Mouse (Mus musculus): ENCODE measurements around the gene Rap2a. TPM values are rescaled to one million over a fixed set of nuclear protein-coding genes. Genes with fewer than 3 reads are reported as not detected.
A peak's percentile ranks its signal among the peaks of the same experiment; 100 is the strongest.

The Rap2a gene
- total and polyA plus RNA-seq, 2 experiments from 2014 or later: 8.3 to 15.2 TPM

- 92% methylated on average over 4 of the region's 4 CpGs for WGBS
- H3K4me3 ChIP-seq (ENCODE audit: low read depth, low read length): no peak overlapping the region
Measured at GRCm38 (mm10) chr14:120480927-120481326, 2.7 kb downstream of the Rap2a start.

GRCm38 (mm10) chr14:120484561-120484960 lies 6.3 kb downstream of the Rap2a start:
- no peak overlapping the region for H3K4me2 ChIP-seq (ENCODE audit: low read depth, low read length)
- no peak for DNase-seq (ENCODE audit: low spot score)
- 87% methylated on average over 5 of the region's 5 CpGs for WGBS
- no peaks in the 10 kb centered on the region for H3K36me3 ChIP-seq (replicated peaks; ENCODE audit: control insufficient read depth, insufficient read depth, low read length)
- H3K9ac ChIP-seq (replicated peaks; ENCODE audit: low read depth, low read length): no peak overlapping the region
- no peak for ATAC-seq (ENCODE audit: insufficient read depth, low read depth)
- H3K27me3 ChIP-seq (ENCODE audit: control insufficient read depth, insufficient read depth, low read length): no peaks in the 10 kb centered on the region
- no peak for TF ChIP-seq CTCF (IDR thresholded peaks at IDR 0.05; ENCODE audit: low read depth)
- no peak for TF ChIP-seq EP300 (IDR thresholded peaks at IDR 0.05; ENCODE audit: low read depth)
- no peak overlapping the region for H3K27ac ChIP-seq (ENCODE audit: low read depth)
- H3K4me3 ChIP-seq (ENCODE audit: low read depth, low read length): no peak overlapping the region
- peaks cover 5% of the 10 kb centered on the region; the same call in 1 of the 2 replicates for H3K4me1 ChIP-seq (ENCODE audit: control insufficient read depth, insufficient read depth)
- no peaks in the 10 kb centered on the region for H3K9me3 ChIP-seq (replicated peaks; ENCODE audit: control insufficient read depth, low read length)

More at GRCm38 (mm10) chr14:120480927-120481326, 2.7 kb downstream of the Rap2a start:
- TF ChIP-seq EP300 (IDR thresholded peaks at IDR 0.05; ENCODE audit: low read depth): no peak
- no peak for TF ChIP-seq CTCF (IDR thresholded peaks at IDR 0.05; ENCODE audit: low read depth)
- Histone ChIP-seq H3K27ac (ENCODE audit: low read depth) (no peak overlapping the region), H3K4me2 (ENCODE audit: low read depth, low read length) (no peak overlapping the region), H3K27me3 (ENCODE audit: control insufficient read depth, insufficient read depth, low read length) (no peaks in the 10 kb centered on the region), H3K36me3 (replicated peaks; ENCODE audit: control insufficient read depth, insufficient read depth, low read length) (no peaks in the 10 kb centered on the region), H3K9ac (replicated peaks; ENCODE audit: low read depth, low read length) (no peak overlapping the region), H3K4me1 (ENCODE audit: control insufficient read depth, insufficient read depth) (peaks cover 5% of the 10 kb centered on the region), H3K9me3 (replicated peaks; ENCODE audit: control insufficient read depth, low read length) (no peaks in the 10 kb centered on the region)
- no peak for ATAC-seq (ENCODE audit: insufficient read depth, low read depth)
- no peak for DNase-seq (ENCODE audit: low spot score)

GRCm38 (mm10) chr14:120496284-120496683 lies 18.0 kb downstream of the Rap2a start:
- Histone ChIP-seq H3K4me1 (ENCODE audit: control insufficient read depth, insufficient read depth) (peaks cover 17% of the 10 kb centered on the region; the same call in 1 of the 2 replicates), H3K27me3 (ENCODE audit: control insufficient read depth, insufficient read depth, low read length) (no peaks in the 10 kb centered on the region), H3K9me3 (replicated peaks; ENCODE audit: control insufficient read depth, low read length) (no peaks in the 10 kb centered on the region), H3K4me2 (ENCODE audit: low read depth, low read length) (no peak overlapping the region), H3K4me3 (ENCODE audit: low read depth, low read length) (no peak overlapping the region), H3K36me3 (replicated peaks; ENCODE audit: control insufficient read depth, insufficient read depth, low read length) (no peaks in the 10 kb centered on the region), H3K27ac (ENCODE audit: low read depth) (peak overlapping the region; percentile 43; the same call in 1 of the 2 replicates), H3K9ac (replicated peaks; ENCODE audit: low read depth, low read length) (no peak overlapping the region)
- WGBS: 18% methylated on average over 5 of the region's 5 CpGs
- DNase-seq (ENCODE audit: low spot score): peak; percentile 55
- no peak for ATAC-seq (ENCODE audit: insufficient read depth, low read depth)
- TF ChIP-seq CTCF (IDR thresholded peaks at IDR 0.05; ENCODE audit: low read depth): no peak
- no peak for TF ChIP-seq EP300 (IDR thresholded peaks at IDR 0.05; ENCODE audit: low read depth)

GRCm38 (mm10) chr14:120496827-120497226 lies 18.6 kb downstream of the Rap2a start:
- Histone ChIP-seq H3K36me3 (replicated peaks; ENCODE audit: control insufficient read depth, insufficient read depth, low read length) (no peaks in the 10 kb centered on the region), H3K4me1 (ENCODE audit: control insufficient read depth, insufficient read depth) (peaks cover 17% of the 10 kb centered on the region; the same call in 1 of the 2 replicates), H3K4me2 (ENCODE audit: low read depth, low read length) (no peak overlapping the region), H3K27me3 (ENCODE audit: control insufficient read depth, insufficient read depth, low read length) (no peaks in the 10 kb centered on the region), H3K27ac (ENCODE audit: low read depth) (no peak overlapping the region), H3K9ac (replicated peaks; ENCODE audit: low read depth, low read length) (no peak overlapping the region), H3K9me3 (replicated peaks; ENCODE audit: control insufficient read depth, low read length) (no peaks in the 10 kb centered on the region), H3K4me3 (ENCODE audit: low read depth, low read length) (no peak overlapping the region)
- no peak for TF ChIP-seq CTCF (IDR thresholded peaks at IDR 0.05; ENCODE audit: low read depth)
- no peak for TF ChIP-seq EP300 (IDR thresholded peaks at IDR 0.05; ENCODE audit: low read depth)
- DNase-seq (ENCODE audit: low spot score) (no peak), ATAC-seq (ENCODE audit: insufficient read depth, low read depth) (no peak)
- WGBS: 53% methylated on average over 5 of the region's 5 CpGs

GRCm38 (mm10) chr14:120499096-120499495 lies 20.9 kb downstream of the Rap2a start:
- no peak for DNase-seq (ENCODE audit: low spot score)
- Histone ChIP-seq H3K9ac (replicated peaks; ENCODE audit: low read depth, low read length) (no peak overlapping the region), H3K27me3 (ENCODE audit: control insufficient read depth, insufficient read depth, low read length) (no peaks in the 10 kb centered on the region), H3K9me3 (replicated peaks; ENCODE audit: control insufficient read depth, low read length) (no peaks in the 10 kb centered on the region), H3K4me2 (ENCODE audit: low read depth, low read length) (no peak overlapping the region), H3K36me3 (replicated peaks; ENCODE audit: control insufficient read depth, insufficient read depth, low read length) (peaks cover 8% of the 10 kb centered on the region), H3K4me3 (ENCODE audit: low read depth, low read length) (no peak overlapping the region), H3K4me1 (ENCODE audit: control insufficient read depth, insufficient read depth) (peaks cover 17% of the 10 kb centered on the region; the same call in 1 of the 2 replicates), H3K27ac (ENCODE audit: low read depth) (no peak overlapping the region)
- WGBS: 91% methylated on average over 10 of the region's 10 CpGs
- no peak for ATAC-seq (ENCODE audit: insufficient read depth, low read depth)
- TF ChIP-seq EP300 (IDR thresholded peaks at IDR 0.05; ENCODE audit: low read depth): no peak
- no peak for TF ChIP-seq CTCF (IDR thresholded peaks at IDR 0.05; ENCODE audit: low read depth)

GRCm38 (mm10) chr14:120499601-120500000 lies 21.4 kb downstream of the Rap2a start:
- H3K9ac ChIP-seq (replicated peaks; ENCODE audit: low read depth, low read length): no peak overlapping the region

More at GRCm38 (mm10) chr14:120499601-120500000, 21.4 kb downstream of the Rap2a start:
- TF ChIP-seq CTCF (IDR thresholded peaks at IDR 0.05; ENCODE audit: low read depth) (no peak), EP300 (IDR thresholded peaks at IDR 0.05; ENCODE audit: low read depth) (no peak)
- peaks cover 17% of the 10 kb centered on the region; the same call in 1 of the 2 replicates for H3K4me1 ChIP-seq (ENCODE audit: control insufficient read depth, insufficient read depth)
- 73% methylated on average over 6 of the region's 6 CpGs for WGBS
- H3K4me3 ChIP-seq (ENCODE audit: low read depth, low read length): no peak overlapping the region
- H3K4me2 ChIP-seq (ENCODE audit: low read depth, low read length): no peak overlapping the region
- ATAC-seq (ENCODE audit: insufficient read depth, low read depth): no peak
- H3K9me3 ChIP-seq (replicated peaks; ENCODE audit: control insufficient read depth, low read length): no peaks in the 10 kb centered on the region
- peaks cover 13% of the 10 kb centered on the region for H3K36me3 ChIP-seq (replicated peaks; ENCODE audit: control insufficient read depth, insufficient read depth, low read length)
- DNase-seq (ENCODE audit: low spot score): no peak
- H3K27ac ChIP-seq (ENCODE audit: low read depth): no peak overlapping the region
- H3K27me3 ChIP-seq (ENCODE audit: control insufficient read depth, insufficient read depth, low read length): no peaks in the 10 kb centered on the region

All from heart, postnatal 0 days (tissue).